Mouse (Mus musculus): ENCODE data around the gene Adam1a.

GRCm38 (mm10) chr5:121510009-121510408 lies 35.3 kb downstream of the Adam1a start:
- TF ChIP-seq CTCF (IDR thresholded peaks at IDR 0.05; ENCODE audit: low read depth), result no peak
- TF ChIP-seq EP300 (IDR thresholded peaks at IDR 0.05; ENCODE audit: low read depth), result no peak

All from liver, embryonic 14.5 days (tissue).